Mouse (Mus musculus) ES-E14 (cell line): Measurements from ENCODE around the gene Pi4kb.

Experiments
- CHD2 ChIP-seq: IDR thresholded peaks from 2 replicates; pipeline ENCODE4 v1.6.1; 2014; ENCODE audit warnings: mild to moderate bottlenecking, low read depth, low read length, inconsistent platforms
- MAFK ChIP-seq: IDR thresholded peaks from 2 replicates; pipeline ENCODE4 v1.6.1; 2014; ENCODE audit warnings: mild to moderate bottlenecking, low read depth, low read length, inconsistent platforms; ENCODE audit not compliant: insufficient read depth
- ZC3H11A ChIP-seq: IDR thresholded peaks from 2 replicates; pipeline ENCODE4 v1.6.1; 2012; ENCODE audit warnings: low read depth, mild to moderate bottlenecking, inconsistent platforms, low read length, borderline replicate concordance
- ZNF384 ChIP-seq: IDR thresholded peaks from 2 replicates; pipeline ENCODE4 v1.6.1; 2012; ENCODE audit warnings: low read depth, low read length, inconsistent platforms

DNA sequence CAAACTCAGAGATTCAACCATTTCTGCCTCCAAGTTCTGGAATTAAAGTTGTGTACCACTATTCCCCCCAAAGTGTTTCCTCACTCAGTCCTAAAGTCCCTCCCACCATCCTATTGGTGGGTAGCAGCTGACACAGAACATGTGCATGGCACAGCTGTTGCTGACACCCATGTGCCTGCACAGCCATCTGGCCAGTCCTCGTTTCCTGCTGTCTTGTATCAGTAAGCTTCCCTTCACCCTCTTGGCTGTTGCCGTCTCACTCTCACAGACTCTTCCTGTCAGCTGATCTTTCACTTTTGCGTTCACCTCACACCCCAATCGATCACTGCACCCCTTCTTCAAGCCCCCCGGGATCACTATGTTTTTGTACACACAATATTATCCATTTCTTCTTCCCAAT, 53.2 kb downstream of the Pi4kb start:
- TF ChIP-seq ZNF384 (no peak), ZC3H11A (no peak), CHD2 (no peak), MAFK (no peak)
